Mouse (Mus musculus) limb, embryonic 14.5 days (tissue): ENCODE measurements around the gene Palld. TPM values are rescaled to one million over a fixed set of nuclear protein-coding genes. Genes with fewer than 3 reads are reported as not detected.

Source experiments
- ATAC-seq: fragments of 200-750 bp; cut with Nextera tagmentation; 2 replicates; pipeline ENCODE4 v1.8.0; 2017; ENCODE audit warnings: low read depth, moderate number of reproducible peaks, moderate TSS enrichment; ENCODE audit not compliant: low FRiP score
- DNase-seq: peaks from one replicate; pipeline ENCODE4 v3.0.0-alpha.2; 2015; ENCODE audit warnings: low spot score
- H3K27ac ChIP-seq: fragments of 300-500 bp; sonication (generic); replicated peaks from 2 replicates; pipeline ENCODE4 v1.5.1; 2014; ENCODE audit warnings: low read depth, mild to moderate bottlenecking, low read length, moderate library complexity, mixed read lengths
- H3K27me3 ChIP-seq: fragments of 300-500 bp; sonication (generic); 2 replicates; pipeline ENCODE4 v1.6.1; 2014; ENCODE audit warnings: low read length, mixed read lengths; ENCODE audit not compliant: control insufficient read depth, insufficient read depth
- H3K36me3 ChIP-seq: fragments of 300-500 bp; sonication (generic); 2 replicates; pipeline ENCODE4 v1.6.1; 2014; ENCODE audit warnings: mild to moderate bottlenecking, low read length, moderate library complexity, mixed read lengths; ENCODE audit not compliant: control insufficient read depth, insufficient read depth
- H3K4me1 ChIP-seq: fragments of 300-500 bp; sonication (generic); 2 replicates; pipeline ENCODE4 v1.6.1; 2014; ENCODE audit warnings: antibody characterized with exemption, low read length, mixed read lengths; ENCODE audit not compliant: control insufficient read depth, insufficient read depth
- H3K4me2 ChIP-seq: fragments of 300-500 bp; sonication (generic); replicated peaks from 2 replicates; pipeline ENCODE4 v1.6.1; 2014; ENCODE audit warnings: low read depth, mild to moderate bottlenecking, low read length, moderate library complexity; ENCODE audit not compliant: severe bottlenecking
- H3K4me3 ChIP-seq: fragments of 300-500 bp; sonication (generic); replicated peaks from 2 replicates; pipeline ENCODE4 v1.5.1; 2014; ENCODE audit warnings: low read length
- H3K9ac ChIP-seq: fragments of 300-500 bp; sonication (generic); 2 replicates; pipeline ENCODE4 v1.6.1; 2014; ENCODE audit warnings: mild to moderate bottlenecking, low read depth, low read length, moderate library complexity; ENCODE audit not compliant: severe bottlenecking
- H3K9me3 ChIP-seq: fragments of 300-500 bp; sonication (generic); 2 replicates; pipeline ENCODE4 v1.6.1; 2016; ENCODE audit warnings: low read length; ENCODE audit not compliant: control insufficient read depth
- POLR2A ChIP-seq: fragments of 200-500 bp; IDR thresholded peaks from 2 replicates; pipeline ENCODE4 v1.8.0; 2012; ENCODE audit warnings: inconsistent platforms, mild to moderate bottlenecking, moderate library complexity, borderline replicate concordance; ENCODE audit not compliant: insufficient read depth, insufficient read length; ENCODE audit errors: extremely low read depth
- WGBS: fragments of 180-500 bp; shearing (Covaris S2); extraction: QIAGEN DNeasy Blood & Tissue Kit; methylation state at CpG from one replicate; pipeline ENCODE4 v1.1.7; 2014; 5-methylcytosine and 5-hydroxymethylcytosine counted together
- polyA plus RNA-seq, 2 experiments: library from polyadenylated mRNA; depleted of rRNA in 1 of 2; stranded (reverse) in 1 of 2; unstranded in 1 of 2; fragments of >200 nt; fragmentation: Nextera tagmentation in 1 of 2; extraction: Ambion mirVana in 1 of 2; gene quantifications; 2 replicates each; pipeline versions ENCODE4 v1.2.1 to v1.2.3; 2012 to 2014

Palld gene
- polyA plus RNA-seq, 2 experiments = 61.4 to 99.0 TPM

DNA sequence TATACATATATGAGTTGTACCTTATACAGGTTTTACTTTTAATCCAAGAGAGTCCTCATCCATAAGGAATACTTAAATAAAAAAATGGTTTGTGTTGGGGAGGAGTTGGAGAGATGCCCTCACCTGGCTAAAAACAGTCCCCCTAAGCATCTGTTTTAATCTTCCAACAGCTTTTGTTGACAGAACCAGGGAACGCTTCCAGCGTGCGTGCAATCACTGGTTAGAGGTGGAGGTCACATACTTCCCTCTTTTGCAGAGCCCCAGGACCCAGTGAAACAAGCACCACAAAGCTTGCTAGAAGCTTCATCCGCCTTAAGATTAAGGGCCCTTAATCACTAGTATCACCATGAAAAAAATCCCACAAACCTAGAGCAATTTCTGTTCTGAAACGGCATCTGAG, 365.0 kb downstream of the Palld start:
- Histone ChIP-seq H3K4me2 (no peak overlapping the region), H3K4me1 (no peaks in the 10 kb centered on the region), H3K27me3 (no peaks in the 10 kb centered on the region), H3K27ac (no peak overlapping the region), H3K9me3 (no peaks in the 10 kb centered on the region), H3K36me3 (peaks cover 64% of the 10 kb centered on the region), H3K4me3 (no peak overlapping the region), H3K9ac (no peak overlapping the region)
- no peak for ATAC-seq
- TF ChIP-seq POLR2A = no peak
- 79% methylated on average over 5 of the region's 5 CpGs for WGBS
- no peak for DNase-seq

DNA sequence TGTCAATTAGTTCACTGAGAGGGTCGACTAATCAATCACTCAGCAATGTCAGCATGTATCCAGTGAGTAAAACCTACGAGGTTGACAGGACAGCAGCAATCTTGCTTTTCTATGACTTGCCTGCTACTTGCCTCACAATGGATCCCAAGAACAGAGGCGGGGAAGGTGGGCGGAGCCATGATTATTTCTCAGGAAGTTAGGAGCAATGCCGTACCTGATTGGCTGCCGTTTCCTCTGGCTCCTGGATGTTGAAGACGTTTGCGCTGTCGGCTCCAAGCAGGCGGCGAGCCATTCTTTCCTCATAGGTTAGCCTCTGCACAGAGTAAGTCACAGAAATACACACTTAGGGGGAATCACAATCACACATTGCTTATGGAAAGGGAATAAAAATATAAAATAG, 367.0 kb downstream of the Palld start:
- no peak for DNase-seq
- Histone ChIP-seq H3K4me2 (no peak overlapping the region), H3K9me3 (no peaks in the 10 kb centered on the region), H3K9ac (no peak overlapping the region), H3K27me3 (no peaks in the 10 kb centered on the region), H3K4me3 (no peak overlapping the region), H3K36me3 (peaks cover 70% of the 10 kb centered on the region), H3K4me1 (no peaks in the 10 kb centered on the region), H3K27ac (no peak overlapping the region)
- ATAC-seq = no peak
- 76% methylated on average over 11 of the region's 11 CpGs for WGBS
- no peak for TF ChIP-seq POLR2A

DNA sequence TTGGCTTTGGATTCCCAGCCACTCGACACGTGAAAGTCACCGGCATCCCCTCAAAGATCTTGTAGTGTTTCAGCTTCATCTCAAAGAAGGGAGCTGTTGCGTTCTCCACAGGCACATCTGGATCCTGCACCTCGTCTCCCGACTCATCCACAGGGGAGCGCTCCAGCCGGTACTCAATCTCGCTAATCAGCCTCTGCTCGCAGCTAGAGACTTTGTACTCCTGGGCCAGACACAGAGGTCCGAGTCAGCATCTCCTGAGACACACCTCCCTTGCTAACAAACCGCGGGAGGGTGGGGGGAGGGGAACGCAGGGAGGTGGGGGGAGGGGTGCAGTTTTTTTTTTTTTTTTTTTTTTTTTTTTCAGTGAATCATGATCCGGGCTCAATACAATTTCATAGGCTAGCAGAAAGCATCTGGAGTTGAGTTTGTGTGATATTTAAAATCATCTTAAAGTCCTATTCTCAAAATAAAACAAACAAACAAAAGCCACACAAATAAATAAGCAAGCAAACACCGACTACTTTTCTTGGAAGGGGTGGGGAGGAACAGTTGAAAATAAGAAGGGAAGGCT, 369.0 kb downstream of the Palld start:
- peaks cover 81% of the 10 kb centered on the region for H3K36me3 ChIP-seq
- no peak for ATAC-seq

DNA sequence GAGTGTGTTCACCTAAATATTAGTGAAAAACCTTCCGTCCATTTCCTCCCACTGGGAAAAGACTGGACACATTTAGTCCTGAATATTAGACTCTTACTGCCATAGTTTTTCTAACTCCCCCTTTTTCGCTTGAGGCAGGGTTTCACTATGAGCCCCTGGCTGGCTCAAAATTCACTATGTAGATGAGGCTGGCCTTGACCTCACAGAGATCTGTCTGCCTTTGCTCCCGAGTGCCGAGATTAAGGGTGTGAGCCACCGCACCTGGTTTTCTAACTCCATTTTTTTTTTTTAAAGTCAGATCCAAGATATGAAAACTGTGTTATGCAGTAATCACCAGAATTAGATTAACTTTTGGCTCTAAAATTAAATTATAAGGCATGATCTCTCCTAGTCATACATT, 369.7 kb downstream of the Palld start:
- Histone ChIP-seq H3K27me3 (no peaks in the 10 kb centered on the region), H3K4me2 (no peak overlapping the region), H3K9me3 (no peaks in the 10 kb centered on the region), H3K4me3 (no peak overlapping the region), H3K9ac (no peak overlapping the region), H3K4me1 (no peaks in the 10 kb centered on the region), H3K27ac (no peak overlapping the region), H3K36me3 (peaks cover 81% of the 10 kb centered on the region)
- TF ChIP-seq POLR2A = no peak
- DNase-seq (no peak), ATAC-seq (no peak)
- 78% methylated on average over 5 of the region's 5 CpGs for WGBS

More for the DNA sequence above, 369.0 kb downstream of the Palld start:
- no peak for TF ChIP-seq POLR2A
- Histone ChIP-seq H3K27ac (no peak overlapping the region), H3K9ac (no peak overlapping the region), H3K4me3 (no peak overlapping the region), H3K4me2 (no peak overlapping the region), H3K27me3 (no peaks in the 10 kb centered on the region), H3K9me3 (no peaks in the 10 kb centered on the region), H3K4me1 (no peaks in the 10 kb centered on the region)
- 47% methylated on average over 16 of the region's 16 CpGs for WGBS
- DNase-seq = no peak

DNA sequence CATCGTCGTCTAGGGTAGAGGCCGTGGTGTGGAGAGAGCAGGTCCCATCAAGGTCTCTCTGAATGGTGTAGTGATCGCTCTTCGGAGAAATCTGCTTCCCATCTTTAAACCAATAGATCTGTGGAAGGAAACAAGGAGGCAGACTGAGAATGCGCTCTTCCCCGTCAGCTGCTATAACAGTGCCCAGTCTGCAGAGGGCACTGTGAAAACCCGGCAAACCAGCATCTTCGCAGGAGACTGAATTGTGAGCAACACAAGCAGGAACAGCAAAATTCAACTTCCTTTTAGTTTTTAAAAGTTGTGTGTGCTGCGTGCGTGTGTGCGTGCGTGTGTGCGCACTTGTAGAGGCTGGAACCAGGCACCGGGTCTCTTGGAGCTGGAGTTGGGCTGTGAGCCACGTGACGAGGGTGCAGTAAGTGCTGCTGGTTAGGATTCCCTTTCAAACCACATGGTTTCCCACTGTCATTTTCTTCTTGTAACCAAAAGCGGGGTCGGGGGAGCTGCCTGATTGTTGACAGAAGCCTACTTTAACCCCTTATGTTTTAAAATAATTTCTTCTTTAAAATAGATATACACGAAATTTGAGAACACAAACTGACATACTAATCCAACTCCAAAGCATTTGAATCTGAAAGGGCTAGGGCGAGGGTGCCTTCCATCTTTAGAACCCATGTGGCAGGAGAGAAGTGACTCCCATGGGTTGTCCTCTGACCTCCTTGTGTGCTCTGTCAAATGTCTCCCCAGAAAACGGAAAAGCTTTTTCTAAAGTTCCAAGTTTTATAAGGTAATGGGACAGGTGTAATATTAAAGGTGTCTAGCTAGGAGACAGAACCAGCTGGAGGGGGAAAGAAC, 370.3 kb downstream of the Palld start:
- H3K36me3 ChIP-seq = peaks cover 81% of the 10 kb centered on the region
- ATAC-seq (no peak), DNase-seq (no peak)
- H3K9me3 ChIP-seq = no peaks in the 10 kb centered on the region
- no peak overlapping the region for H3K4me3 ChIP-seq
- H3K27ac ChIP-seq = no peak overlapping the region
- WGBS = 72% methylated on average over 22 of the region's 22 CpGs
- no peak overlapping the region for H3K4me2 ChIP-seq
- no peak for TF ChIP-seq POLR2A
- no peaks in the 10 kb centered on the region for H3K27me3 ChIP-seq
- no peaks in the 10 kb centered on the region for H3K4me1 ChIP-seq
- H3K9ac ChIP-seq = no peak overlapping the region
